Mouse (Mus musculus) frontal cortex, postnatal 36 days (tissue): ENCODE data around the gene Gm14496.
"Not testable (repeated sequence)": the region's sequence is repeated elsewhere in the genome, so short reads cannot be mapped to it uniquely, and the experiment has no call there.

Source experiments
- DNase-seq, 2 experiments: peaks; one replicate each; pipeline ENCODE4 v3.0.0; 2022; ENCODE audit warnings: low spot score in 2 of 2

Gm14496 gene

DNA sequence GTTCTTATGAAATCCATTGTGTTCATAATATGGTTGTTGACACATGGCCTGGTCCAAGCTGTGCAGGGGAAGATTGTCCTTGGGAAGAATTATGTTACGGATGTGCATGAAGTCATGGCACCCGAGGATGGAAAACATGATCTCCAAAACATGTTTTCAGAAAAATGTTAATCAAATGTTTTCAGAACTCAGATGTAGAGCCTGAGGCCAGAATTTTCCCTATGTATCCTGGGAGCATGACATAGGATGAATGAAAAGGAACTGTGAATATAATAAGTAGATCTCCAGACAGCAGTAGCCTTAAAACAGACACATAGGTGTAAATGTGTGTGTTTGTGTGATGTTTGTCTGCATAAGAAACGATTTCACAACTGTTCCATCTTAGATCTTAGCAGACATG is at the start of gene Gm14496:
TSS of gene Gm14496 (plus strand) at position 301 of the 400 bp plus-strand sequence.
- DNase-seq = no peak

DNA sequence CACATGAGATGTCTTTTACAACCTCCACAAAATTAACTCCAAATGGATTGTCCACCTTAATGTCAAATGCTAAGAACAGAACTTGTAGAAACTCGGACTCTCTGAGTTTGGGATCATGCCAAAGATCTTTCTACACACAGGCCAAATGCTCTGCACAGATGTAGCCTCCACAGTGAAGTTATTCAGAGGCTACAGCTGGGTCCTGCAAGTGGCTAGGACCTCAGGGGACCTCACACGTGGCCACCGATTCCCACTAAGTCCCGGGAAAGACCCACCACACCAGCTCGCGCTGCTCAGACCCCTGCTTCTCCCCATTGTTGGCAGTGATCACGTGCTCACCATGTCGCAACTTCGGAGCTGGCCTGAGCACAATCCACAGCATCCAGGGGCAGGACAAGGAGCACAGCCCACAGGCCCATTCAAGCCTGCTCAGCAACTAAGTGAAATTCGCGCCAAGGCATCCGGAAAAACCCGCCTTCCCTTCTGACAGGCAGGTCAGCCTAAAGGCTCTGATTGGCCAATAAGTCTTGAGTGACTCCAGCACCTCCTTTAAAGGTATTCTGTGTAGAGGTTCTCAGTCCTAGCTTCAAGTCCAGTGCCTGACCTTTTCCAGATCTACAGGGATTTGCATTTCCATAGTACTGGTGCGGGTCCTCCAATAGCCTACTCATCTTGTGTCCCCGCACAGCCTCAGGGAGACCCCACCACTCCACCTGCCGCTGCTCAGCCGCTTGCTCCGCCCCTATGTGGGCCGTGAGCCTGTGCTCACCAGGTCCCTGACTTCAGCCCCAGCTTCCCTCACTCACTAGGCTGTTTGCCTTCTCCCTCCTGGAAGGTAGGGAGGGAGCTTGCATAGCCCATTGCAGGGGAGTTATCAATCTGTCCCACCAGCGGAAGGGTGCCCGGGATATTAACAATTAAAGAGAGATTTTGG is 37.9 kb upstream of the Gm14496 start:
- not testable (repeated sequence) for DNase-seq

DNA sequence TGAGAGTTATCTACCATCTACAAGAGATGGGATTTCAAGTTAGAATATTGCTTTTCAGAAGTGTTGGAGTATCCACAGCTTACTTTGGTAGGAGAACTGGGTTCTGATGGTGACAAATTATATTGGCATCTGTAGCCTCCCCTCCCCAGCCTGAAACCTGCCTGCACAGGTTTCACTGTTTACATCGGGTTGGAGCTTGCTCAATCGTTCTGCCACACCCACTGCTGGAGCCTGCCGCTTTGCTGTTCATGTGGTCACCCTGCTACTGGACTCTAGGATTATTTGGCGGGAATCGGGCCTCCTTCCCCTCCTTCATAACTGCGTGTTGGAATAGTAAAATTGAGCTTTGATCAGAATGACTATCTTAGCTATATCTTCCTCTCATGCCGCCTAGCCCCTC is 22.5 kb upstream of the Gm14496 start:
- DNase-seq = no peak

GRCm38 (mm10) chr2:181969187-181969586 is 21.7 kb upstream of the Gm14496 start:
- DNase-seq = no peak

- DNase-seq = not testable (repeated sequence)
Measured at GRCm38 (mm10) chr2:181981969-181982368, 9.0 kb upstream of the Gm14496 start.
